Mouse (Mus musculus): ENCODE data around the gene Arhgap19.

Arhgap19 gene

GRCm38 (mm10) chr19:41796148-41796760 lies 5.6 kb downstream of the Arhgap19 start:
- no peak for DNase-seq

- DNase-seq: no peak
These were observed 6.9 kb downstream of the Arhgap19 start for GRCm38 (mm10) chr19:41794901-41795300.

- DNase-seq: no peak
These were observed 7.8 kb downstream of the Arhgap19 start for GRCm38 (mm10) chr19:41794017-41794416.

GRCm38 (mm10) chr19:41792934-41793486 lies 8.8 kb downstream of the Arhgap19 start:
- DNase-seq: no peak

GRCm38 (mm10) chr19:41791384-41791783 lies 10.5 kb downstream of the Arhgap19 start:
- DNase-seq: no peak

- no peak for DNase-seq
These were observed 12.5 kb downstream of the Arhgap19 start for GRCm38 (mm10) chr19:41789110-41789961.

- no peak for DNase-seq
These were observed 15.0 kb downstream of the Arhgap19 start for GRCm38 (mm10) chr19:41786896-41787295.

- peak in 1 of 2 experiments; percentile 30 for DNase-seq
These were observed 24.3 kb downstream of the Arhgap19 start for GRCm38 (mm10) chr19:41777514-41777913.

- DNase-seq: no peak
These were observed 33.1 kb downstream of the Arhgap19 start for GRCm38 (mm10) chr19:41768711-41769110.

GRCm38 (mm10) chr19:41766628-41767027 lies 35.2 kb downstream of the Arhgap19 start:
- no peak for DNase-seq

- DNase-seq: peak; percentile 92 to 93
These were observed 37.8 kb downstream of the Arhgap19 start for GRCm38 (mm10) chr19:41763870-41764660.

- peak; percentile 40 to 42 for DNase-seq
These were observed 40.3 kb downstream of the Arhgap19 start for GRCm38 (mm10) chr19:41761529-41761928.

GRCm38 (mm10) chr19:41759765-41760164 lies 42.1 kb downstream of the Arhgap19 start:
- DNase-seq: no peak

- DNase-seq: no peak
These were observed 42.6 kb downstream of the Arhgap19 start for GRCm38 (mm10) chr19:41759270-41759669.

- no peak for DNase-seq
These were observed 47.1 kb downstream of the Arhgap19 start for GRCm38 (mm10) chr19:41754760-41755159.

- no peak for DNase-seq
These were observed 49.9 kb downstream of the Arhgap19 start for GRCm38 (mm10) chr19:41751906-41752305.

GRCm38 (mm10) chr19:41747436-41747835 lies 54.4 kb downstream of the Arhgap19 start:
- no peak for DNase-seq

GRCm38 (mm10) chr19:41745941-41746557 lies 55.8 kb downstream of the Arhgap19 start:
- no peak for DNase-seq

- peak in 1 of 2 experiments; percentile 22 for DNase-seq
These were observed 58.5 kb downstream of the Arhgap19 start, which contains the start of gene Slit1 for GRCm38 (mm10) chr19:41743396-41743795. Gene Slit1 (minus strand): TSS chr19:41743665.

- DNase-seq: no peak
These were observed 63.0 kb downstream of the Arhgap19 start for GRCm38 (mm10) chr19:41738896-41739295.

GRCm38 (mm10) chr19:41738429-41738805 lies 63.4 kb downstream of the Arhgap19 start:
- DNase-seq: no peak

- DNase-seq: no peak
These were observed 64.0 kb downstream of the Arhgap19 start for GRCm38 (mm10) chr19:41737657-41738428.

Measured in B cell, adult 2 months (primary cell).